Mouse (Mus musculus): ENCODE data around the gene Galnt7. TPM values are rescaled to one million over a fixed set of nuclear protein-coding genes. Genes with fewer than 3 reads are reported as not detected.

Galnt7 gene
- total RNA-seq (2022), result 10 to 100 TPM; 11.3 to 14.2 (median 12.7) TPM

- DNase-seq, result peak; percentile 50
Observed at GRCm38 (mm10) chr8:57652456-57653055, at the start of gene Galnt7. Galnt7 (minus strand) TSS chr8:57653032.

- DNase-seq, result no peak
Observed at GRCm38 (mm10) chr8:57688633-57689032, 35.8 kb upstream of the Galnt7 start.

- DNase-seq, result no peak
Observed at GRCm38 (mm10) chr8:57685803-57686202, 33.0 kb upstream of the Galnt7 start.

- DNase-seq, result no peak
Observed at GRCm38 (mm10) chr8:57680044-57680443, 27.2 kb upstream of the Galnt7 start.

GRCm38 (mm10) chr8:57664121-57664520, 11.3 kb upstream of the Galnt7 start:
- no peak for DNase-seq

- DNase-seq, result no peak
Observed at GRCm38 (mm10) chr8:57660019-57660418, 7.2 kb upstream of the Galnt7 start.

- DNase-seq, result no peak
Observed at GRCm38 (mm10) chr8:57656446-57656845, 3.6 kb upstream of the Galnt7 start.

- DNase-seq, result no peak
Observed at GRCm38 (mm10) chr8:57654146-57654545, 1.3 kb upstream of the Galnt7 start.

- no peak for DNase-seq
Observed at GRCm38 (mm10) chr8:57653768-57654125, 915 bp upstream of the Galnt7 start.

GRCm38 (mm10) chr8:57653056-57653767, 380 bp upstream of the Galnt7 start:
- peak; percentile 24 for DNase-seq

- DNase-seq, result peak; percentile 61
Observed at GRCm38 (mm10) chr8:57651689-57652455, 960 bp downstream of the Galnt7 start.

GRCm38 (mm10) chr8:57651357-57651688, 1.5 kb downstream of the Galnt7 start:
- DNase-seq, result no peak

GRCm38 (mm10) chr8:57650216-57650615, 2.6 kb downstream of the Galnt7 start:
- no peak for DNase-seq

GRCm38 (mm10) chr8:57647566-57647965, 5.3 kb downstream of the Galnt7 start:
- DNase-seq, result no peak

GRCm38 (mm10) chr8:57644281-57644680, 8.6 kb downstream of the Galnt7 start:
- no peak for DNase-seq

GRCm38 (mm10) chr8:57642722-57643121, 10.1 kb downstream of the Galnt7 start:
- no peak for DNase-seq

GRCm38 (mm10) chr8:57638925-57639324, 13.9 kb downstream of the Galnt7 start:
- DNase-seq, result no peak

GRCm38 (mm10) chr8:57637599-57638280, 15.1 kb downstream of the Galnt7 start:
- no peak for DNase-seq

- no peak for DNase-seq
Observed at GRCm38 (mm10) chr8:57636698-57637097, 16.1 kb downstream of the Galnt7 start.

GRCm38 (mm10) chr8:57636281-57636680, 16.6 kb downstream of the Galnt7 start:
- no peak for DNase-seq

- no peak for DNase-seq
Observed at GRCm38 (mm10) chr8:57631780-57632179, 21.1 kb downstream of the Galnt7 start.

- no peak for DNase-seq
Observed at GRCm38 (mm10) chr8:57630148-57630547, 22.7 kb downstream of the Galnt7 start.

Measured in adrenal gland, adult 8-10 months (tissue).